Comparison of ENCODE assay signal across 8 mouse cellular contexts in the genomic region with DNA sequence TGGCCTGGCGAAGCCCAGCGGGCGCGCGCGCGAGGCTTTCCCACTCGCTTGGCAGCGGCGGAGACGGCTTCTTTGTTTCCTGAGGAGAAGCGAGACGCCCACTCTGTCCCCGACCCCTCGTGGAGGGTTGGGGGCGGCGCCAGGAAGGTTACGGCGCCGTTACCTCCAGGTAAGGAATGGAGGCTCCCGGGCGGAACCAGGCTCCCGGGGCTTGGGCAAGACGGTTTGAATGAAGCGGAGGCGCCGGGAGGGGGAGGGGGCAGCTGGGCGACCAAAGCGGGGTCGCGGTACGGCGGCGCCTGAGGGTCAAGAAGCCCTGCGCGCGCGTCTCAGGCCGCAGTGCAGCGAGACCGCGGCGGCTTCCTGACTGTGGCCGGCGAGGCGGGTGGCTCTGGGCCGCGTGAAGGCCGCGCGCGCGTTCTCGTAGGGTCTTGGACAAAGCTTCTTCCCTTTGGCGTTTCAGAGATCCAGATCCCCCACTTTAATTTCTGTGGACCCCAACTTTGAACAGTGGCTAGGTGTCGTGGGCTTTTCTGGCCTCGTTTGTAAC. TPM values are rescaled to one million over a fixed set of nuclear protein-coding genes. Genes with fewer than 3 reads are reported as not detected.
DNase-seq lines count a peak whose midpoint lies in the region; ATAC-seq and TF ChIP-seq lines count a peak whose summit lies in the region.

No protein-coding gene starts in this region.

- no peak for TF ChIP-seq RAD21 in MEL (IDR thresholded peaks at IDR 0.05; ENCODE audit: low read depth, low read length)

- TF ChIP-seq POLR2A in MEL (IDR thresholded peaks at IDR 0.05; ENCODE audit: control insufficient read depth in 1 of 2, insufficient read depth in 1 of 2, low read depth in 1 of 2, low read length in 2 of 2, poor library complexity in 1 of 2) = peak; percentile 71 to 80

- under 1% methylated on average over 50 of the region's 57 CpGs for WGBS in hindbrain, embryonic 11.5 days
- WGBS in lung, postnatal 0 days = 1% methylated on average over 47 of the region's 57 CpGs

- peak; percentile 95 for DNase-seq in MEL (ENCODE audit: low read depth, low spot score)
- DNase-seq in cerebellum, adult 9-11 months = peak; percentile 91
- peak; percentile 56 to 84 for DNase-seq in frontal cortex, adult 2 months (ENCODE audit: extremely low spot score in 1 of 2, low spot score in 1 of 2)
- DNase-seq in hindbrain, embryonic 11.5 days (ENCODE audit: low spot score) = peak; percentile 93
- peak; percentile 86 to 89 for DNase-seq in layer of hippocampus, postnatal 14 days (ENCODE audit: low spot score in 2 of 2)
- DNase-seq in lung, postnatal 0 days (ENCODE audit: low spot score) = peak; percentile 88
- peak; percentile 75 for DNase-seq in ovary, postnatal 14 days (ENCODE audit: low spot score)
- peak; percentile 92 for DNase-seq in thymus, postnatal 25 days

- peak overlapping the region; percentile 80 to 87 for H3K4me3 ChIP-seq in MEL (ENCODE audit: control insufficient read depth in 1 of 2, insufficient read depth in 1 of 2, low read depth in 2 of 2, low read length in 2 of 2)
- peak overlapping the region; percentile 63 for H3K4me3 ChIP-seq in hindbrain, embryonic 11.5 days (ENCODE audit: low read depth, low read length)
- H3K4me3 ChIP-seq in lung, postnatal 0 days (ENCODE audit: low read depth, low read length) = peak overlapping the region; percentile 83

- peaks cover 13 to 24% of the 10 kb centered on the region in 2 experiments for H3K4me1 ChIP-seq in MEL (ENCODE audit: control insufficient read depth in 1 of 2, insufficient read depth in 2 of 2, low read length in 2 of 2)
- no peaks in the 10 kb centered on the region; the same call in 1 of the 2 replicates for H3K4me1 ChIP-seq in hindbrain, embryonic 11.5 days (replicated peaks; ENCODE audit: control insufficient read depth, insufficient read depth, low read length)
- H3K4me1 ChIP-seq in lung, postnatal 0 days (ENCODE audit: insufficient read depth, low read depth, low read length) = no peaks in the 10 kb centered on the region

- TF ChIP-seq EP300 in MEL (IDR thresholded peaks at IDR 0.05; ENCODE audit: low read depth in 1 of 2, low read length in 2 of 2) = peak in 1 of 2 experiments; percentile 57; a peak in 2 of 4 replicates
- no peak for TF ChIP-seq EP300 in lung, postnatal 0 days (IDR thresholded peaks at IDR 0.05)

- H3K36me3 ChIP-seq in MEL (ENCODE audit: control insufficient read depth in 1 of 2, insufficient read depth in 2 of 2, low read length in 2 of 2) = peaks cover 16 to 40% of the 10 kb centered on the region in 2 experiments
- H3K36me3 ChIP-seq in hindbrain, embryonic 11.5 days (ENCODE audit: control insufficient read depth, insufficient read depth, low read length) = no peaks in the 10 kb centered on the region
- no peaks in the 10 kb centered on the region for H3K36me3 ChIP-seq in lung, postnatal 0 days (ENCODE audit: insufficient read depth, low read length)

- H3K79me2 ChIP-seq in MEL (ENCODE audit: control insufficient read depth, insufficient read depth, low read length, poor library complexity) = peaks cover 53% of the 10 kb centered on the region

- H3K27ac ChIP-seq in MEL (ENCODE audit: control insufficient read depth, low read depth, low read length) = peak overlapping the region; percentile 89
- peak overlapping the region; percentile 98 for H3K27ac ChIP-seq in hindbrain, embryonic 11.5 days (ENCODE audit: low read depth, low read length)
- H3K27ac ChIP-seq in lung, postnatal 0 days (ENCODE audit: low read length) = peak overlapping the region; percentile 96

- no peaks in the 10 kb centered on the region for H3K9me3 ChIP-seq in MEL (replicated peaks; ENCODE audit: insufficient read depth, low read length)
- no peaks in the 10 kb centered on the region for H3K9me3 ChIP-seq in hindbrain, embryonic 11.5 days (ENCODE audit: control insufficient read depth, low read length)
- H3K9me3 ChIP-seq in lung, postnatal 0 days (ENCODE audit: low read length) = no peaks in the 10 kb centered on the region

- no peaks in the 10 kb centered on the region for H3K27me3 ChIP-seq in MEL (ENCODE audit: control insufficient read depth in 1 of 2, insufficient read depth in 2 of 2, low read length in 2 of 2)
- H3K27me3 ChIP-seq in hindbrain, embryonic 11.5 days (ENCODE audit: control insufficient read depth, insufficient read depth, low read length) = no peaks in the 10 kb centered on the region
- no peaks in the 10 kb centered on the region for H3K27me3 ChIP-seq in lung, postnatal 0 days (replicated peaks; ENCODE audit: insufficient read depth, low read length)

- TF ChIP-seq CTCF in MEL (IDR thresholded peaks at IDR 0.05 in 2 of 3, conservative IDR thresholded peaks at IDR 0.05 in 1 of 3; ENCODE audit: control insufficient read depth in 1 of 3, insufficient read depth in 1 of 3, low read depth in 2 of 3, low read length in 3 of 3, poor library complexity in 1 of 3, severe bottlenecking in 1 of 3) = no peak
- TF ChIP-seq CTCF in lung, postnatal 0 days (IDR thresholded peaks at IDR 0.05) = no peak

- peak overlapping the region; percentile 88 for H3K9ac ChIP-seq in MEL (ENCODE audit: control insufficient read depth, low read depth, low read length, poor library complexity, severe bottlenecking)
- H3K9ac ChIP-seq in hindbrain, embryonic 11.5 days (ENCODE audit: low read depth, low read length) = peak overlapping the region; percentile 83
- peak overlapping the region; percentile 82 for H3K9ac ChIP-seq in lung, postnatal 0 days (replicated peaks; ENCODE audit: low read depth)

- peak overlapping the region; percentile 72 for H3K4me2 ChIP-seq in hindbrain, embryonic 11.5 days (replicated peaks; ENCODE audit: low read depth, low read length)
- peak overlapping the region; percentile 54 for H3K4me2 ChIP-seq in lung, postnatal 0 days (replicated peaks; ENCODE audit: low read depth, low read length)

- ATAC-seq in hindbrain, embryonic 11.5 days (ENCODE audit: low FRiP score) = peak; percentile 88
- peak; percentile 84 for ATAC-seq in lung, postnatal 0 days

TF ChIP-seq in MEL, 35 proteins besides CTCF, POLR2A, EP300 and RAD21 (continues in another document):
- TF ChIP-seq RCOR1 (IDR thresholded peaks at IDR 0.05; ENCODE audit: low read depth, low read length) (no peak), SMC3 (IDR thresholded peaks at IDR 0.05; ENCODE audit: low read depth, low read length) (no peak), ZMIZ1 (IDR thresholded peaks at IDR 0.05; ENCODE audit: low read depth, low read length) (peak; percentile 96), ZC3H11A (IDR thresholded peaks at IDR 0.05; ENCODE audit: low read depth, low read length) (no peak), SIN3A (IDR thresholded peaks at IDR 0.05; ENCODE audit: low read length) (peak; percentile 87), MEF2A (IDR thresholded peaks at IDR 0.05; ENCODE audit: extremely low read depth, insufficient replicate concordance, low read depth, low read length, poor library complexity, severe bottlenecking) (0 out of 2 replicates have a peak, but pooled peaks have one; percentile 74), NRF1 (IDR thresholded peaks at IDR 0.05; ENCODE audit: insufficient read depth, low read depth, low read length, poor library complexity, severe bottlenecking) (peak; percentile 54; the same call in 1 of the 2 replicates), MAX (IDR thresholded peaks at IDR 0.05; ENCODE audit: low read length) (no peak), JUND (IDR thresholded peaks at IDR 0.05; ENCODE audit: low read depth, low read length) (no peak), NELFE (IDR thresholded peaks at IDR 0.05; ENCODE audit: low read depth, low read length) (peak; percentile 81), CHD2 (IDR thresholded peaks at IDR 0.05; ENCODE audit: low read length) (peak; percentile 70), MXI1 (IDR thresholded peaks at IDR 0.05; ENCODE audit: low read depth, low read length) (peak; percentile 69), GABPA (IDR thresholded peaks at IDR 0.05; ENCODE audit: low read depth, low read length) (no peak), UBTF (IDR thresholded peaks at IDR 0.05; ENCODE audit: borderline replicate concordance, insufficient read depth, low read depth, low read length) (peak; percentile 94), USF1 (IDR thresholded peaks at IDR 0.05; ENCODE audit: low read depth, low read length) (no peak), USF2 (IDR thresholded peaks at IDR 0.05; ENCODE audit: borderline replicate concordance in 1 of 2, insufficient read depth in 1 of 2, low read depth in 1 of 2, low read length in 2 of 2) (no peak), ZNF384 (IDR thresholded peaks at IDR 0.05; ENCODE audit: low read depth, low read length) (no peak; the same call in 1 of the 2 replicates), MAZ (IDR thresholded peaks at IDR 0.05; ENCODE audit: low read depth, low read length) (peak; percentile 96)

RNA-seq across cellular contexts. Expression of a gene that starts 0.3 kb away (rescaled TPM):
- 249 and 263 TPM in 2 replicates for total RNA-seq in MEL (2012; rRNA removed)
- 100 to 1,000 TPM in 1 of 2 experiments, 10 to 100 TPM in 1; 71.4 to 381 TPM for polyA plus RNA-seq in MEL (2012; ENCODE audit: insufficient read depth in 1 of 2, insufficient read length in 2 of 2, low read depth in 1 of 2, low replicate concordance in 2 of 2, missing spikeins in 1 of 2)
- polyA plus RNA-seq in frontal cortex, adult 2 months (2012; rRNA removed) = 77.8 and 83.8 TPM in 2 replicates
- 142 and 146 TPM in 2 replicates for polyA plus RNA-seq in hindbrain, embryonic 11.5 days (2014; fragmentation: Nextera tagmentation; extraction: Ambion mirVana)
- total RNA-seq in layer of hippocampus, postnatal 14 days (2021) = 100 to 1,000 TPM; 121 to 123 TPM
- 22.3 and 22.4 TPM in 2 replicates for polyA plus RNA-seq in lung, postnatal 0 days (2015; fragmentation: Nextera tagmentation; extraction: Ambion mirVana)

RNA-seq across cellular contexts. Expression of a gene that starts 23.7 kb away (rescaled TPM):
- 22.8 and 24.0 TPM in 2 replicates for total RNA-seq in MEL (2012; rRNA removed)
- 10 to 100 TPM in 1 of 2 experiments, not detected in 1; 84.9 TPM for polyA plus RNA-seq in MEL (2012; ENCODE audit: insufficient read depth in 1 of 2, insufficient read length in 2 of 2, low read depth in 1 of 2, low replicate concordance in 2 of 2, missing spikeins in 1 of 2)
- 27.6 and 27.8 TPM in 2 replicates for polyA plus RNA-seq in frontal cortex, adult 2 months (2012; rRNA removed)
- 16.0 and 16.9 TPM in 2 replicates for polyA plus RNA-seq in hindbrain, embryonic 11.5 days (2014; fragmentation: Nextera tagmentation; extraction: Ambion mirVana)
- 10 to 100 TPM; 14.7 to 15.9 TPM for total RNA-seq in layer of hippocampus, postnatal 14 days (2021)
- 28.3 and 30.3 TPM in 2 replicates for polyA plus RNA-seq in lung, postnatal 0 days (2015; fragmentation: Nextera tagmentation; extraction: Ambion mirVana)

RNA-seq across cellular contexts. Expression of a gene that starts 23.8 kb away (rescaled TPM):
- total RNA-seq in MEL (2012; rRNA removed) = 74.1 and 87.9 TPM in 2 replicates
- 100 to 1,000 TPM in 1 of 2 experiments, 10 to 100 TPM in 1; 45.8 to 163 TPM for polyA plus RNA-seq in MEL (2012; ENCODE audit: insufficient read depth in 1 of 2, insufficient read length in 2 of 2, low read depth in 1 of 2, low replicate concordance in 2 of 2, missing spikeins in 1 of 2)
- 53.2 TPM in 2 replicates for polyA plus RNA-seq in frontal cortex, adult 2 months (2012; rRNA removed)
- polyA plus RNA-seq in hindbrain, embryonic 11.5 days (2014; fragmentation: Nextera tagmentation; extraction: Ambion mirVana) = 53.9 and 61.7 TPM in 2 replicates
- 10 to 100 TPM; 54.3 to 56.9 TPM for total RNA-seq in layer of hippocampus, postnatal 14 days (2021)
- 16.5 and 17.3 TPM in 2 replicates for polyA plus RNA-seq in lung, postnatal 0 days (2015; fragmentation: Nextera tagmentation; extraction: Ambion mirVana)

Comparison
In these comparisons a context has a peak if more than half of its experiments do, and no peak if none do; other contexts are left out.
1. Peak in every context shown above with its lines: DNase-seq, ATAC-seq, H3K4me3 ChIP-seq and H3K27ac ChIP-seq.